Mouse (Mus musculus) heart, adult 2 months (tissue): Measurements from ENCODE around the gene Nisch.

ENCODE experiments used
- CTCF ChIP-seq: fragments of 200-600 bp; IDR thresholded peaks from 2 replicates; pipeline ENCODE4 v1.8.1; 2022; ENCODE audit warnings: antibody characterized with exemption, mild to moderate bottlenecking, moderate library complexity
- EP300 ChIP-seq: fragments of 200-500 bp; IDR thresholded peaks from 2 replicates; pipeline ENCODE4 v1.6.1; 2011; ENCODE audit warnings: low read depth, low read length, control low read depth; ENCODE audit not compliant: insufficient read depth
- POLR2A ChIP-seq: fragments of 200-500 bp; IDR thresholded peaks from 2 replicates; pipeline ENCODE4 v1.6.1; 2011; ENCODE audit warnings: mild to moderate bottlenecking, low read depth, low read length, control low read depth; ENCODE audit not compliant: insufficient read depth

DNA sequence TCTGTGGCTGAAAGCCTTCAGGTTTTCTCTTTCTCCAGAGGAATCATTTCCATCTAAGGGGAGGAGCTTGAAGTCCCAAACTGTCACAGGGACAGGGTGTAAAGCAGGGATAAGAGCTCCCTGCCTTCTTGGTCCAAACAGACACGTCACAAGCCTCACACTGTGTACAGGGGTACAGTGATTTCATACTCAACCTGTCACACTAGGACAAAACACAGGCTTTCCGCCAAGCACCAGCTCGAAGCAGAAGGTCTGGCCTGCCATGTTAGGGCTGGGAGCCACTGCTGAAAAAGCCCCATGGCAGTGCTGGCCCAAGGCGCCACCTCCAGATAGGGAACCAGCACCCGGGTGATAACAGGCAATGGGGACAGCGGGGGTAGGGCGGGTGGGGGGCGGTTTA is 52.7 kb downstream of the Nisch start:
- TF ChIP-seq POLR2A (no peak), CTCF (no peak), EP300 (no peak)
